Mouse (Mus musculus) CH12.LX (cell line): Measurements from ENCODE around the gene Mcl1. TPM values are rescaled to one million over a fixed set of nuclear protein-coding genes. Genes with fewer than 3 reads are reported as not detected.

Experiments
- DNase-seq: peaks from one replicate; pipeline ENCODE4 v3.0.0-alpha.2; 2013; ENCODE audit errors: extremely low read depth
- H3K27ac ChIP-seq: 2 replicates; pipeline ENCODE4 v1.5.1; 2012; ENCODE audit warnings: low read depth, mild to moderate bottlenecking, control low read depth, moderate library complexity; ENCODE audit not compliant: insufficient read depth
- H3K27me3 ChIP-seq: replicated peaks from 2 replicates; pipeline ENCODE3; 2012; ENCODE audit warnings: inconsistent platforms
- H3K36me3 ChIP-seq, 2 experiments: replicated peaks in 1 of 2; 2 replicates each; pipeline versions ENCODE3 to v1.6.1; 2012; ENCODE audit warnings: inconsistent platforms in 1 of 2, low read length in 1 of 2, mild to moderate bottlenecking in 1 of 2, mixed read lengths in 1 of 2, moderate library complexity in 1 of 2; ENCODE audit not compliant: control insufficient read depth in 1 of 2, insufficient read depth in 1 of 2
- H3K4me1 ChIP-seq, 2 experiments: 2 replicates each; pipeline ENCODE4 v1.6.1; 2012; ENCODE audit warnings: inconsistent platforms in 1 of 2, moderate library complexity in 1 of 2; ENCODE audit not compliant: insufficient read depth in 2 of 2, control insufficient read depth in 1 of 2
- H3K4me2 ChIP-seq: 2 replicates; pipeline ENCODE4 v1.6.1; 2012; ENCODE audit warnings: low read depth, mild to moderate bottlenecking, control low read depth; ENCODE audit not compliant: poor library complexity, insufficient read depth, severe bottlenecking
- H3K4me3 ChIP-seq, 3 experiments: fragments of 150-350 bp in 1 of 3; sonication (generic) in 1 of 3; replicated peaks in 1 of 3; 2 replicates each; pipeline versions ENCODE3 to v1.5.1; 2011 to 2012; ENCODE audit warnings: low read depth in 2 of 3, low read length in 2 of 3, mild to moderate bottlenecking in 2 of 3, moderate library complexity in 2 of 3, control low read depth in 1 of 3, improper control_type of control experiment in 1 of 3, inconsistent platforms in 1 of 3, mixed read lengths in 1 of 3; ENCODE audit not compliant: poor library complexity in 1 of 3
- H3K79me2 ChIP-seq: replicated peaks from 2 replicates; pipeline ENCODE4 v1.6.1; 2012; ENCODE audit warnings: mild to moderate bottlenecking, moderate library complexity; ENCODE audit not compliant: control insufficient read depth, poor library complexity, insufficient read depth, severe bottlenecking; ENCODE audit errors: extremely low read depth
- H3K9ac ChIP-seq: 2 replicates; pipeline ENCODE4 v1.6.1; 2012; ENCODE audit warnings: low read depth, mild to moderate bottlenecking, control low read depth, moderate library complexity; ENCODE audit not compliant: insufficient read depth
- H3K9me3 ChIP-seq: replicated peaks from 2 replicates; pipeline ENCODE3; 2012; ENCODE audit warnings: low read length, inconsistent platforms, mixed read lengths
- BHLHE40 ChIP-seq: IDR thresholded peaks from 2 replicates; pipeline ENCODE4 v1.6.1; 2011; ENCODE audit warnings: mild to moderate bottlenecking, low read depth, low read length, improper control_type of control experiment
- CTCF ChIP-seq, 2 experiments: IDR thresholded peaks in 1 of 2; conservative IDR thresholded peaks in 1 of 2; 2 replicates each; pipeline ENCODE4 v1.5.1; 2011 to 2012; ENCODE audit warnings: low read depth in 2 of 2, low read length in 2 of 2, improper control_type of control experiment in 1 of 2, inconsistent platforms in 1 of 2, mild to moderate bottlenecking in 1 of 2, moderate library complexity in 1 of 2
- ELF1 ChIP-seq: IDR thresholded peaks from 2 replicates; pipeline ENCODE4 v1.6.1; 2014; ENCODE audit warnings: low read depth, mild to moderate bottlenecking, inconsistent platforms, low read length, improper control_type of control experiment
- GABPA ChIP-seq: IDR thresholded peaks from 2 replicates; pipeline ENCODE4 v1.6.1; 2012; ENCODE audit warnings: low read depth, low read length, improper control_type of control experiment, inconsistent platforms; ENCODE audit not compliant: insufficient replicate concordance
- IRF4 ChIP-seq: IDR thresholded peaks from 2 replicates; pipeline ENCODE4 v1.6.1; 2014; ENCODE audit warnings: low read depth, mild to moderate bottlenecking, inconsistent platforms, low read length, improper control_type of control experiment
- JUND ChIP-seq: conservative IDR thresholded peaks from 2 replicates; pipeline ENCODE4 v1.6.1; 2011; ENCODE audit warnings: low read depth, low read length, improper control_type of control experiment
- NELFE ChIP-seq: IDR thresholded peaks from 2 replicates; pipeline ENCODE4 v1.6.1; 2011; ENCODE audit warnings: low read depth, low read length, improper control_type of control experiment
- POLR2A ChIP-seq: IDR thresholded peaks from 2 replicates; pipeline ENCODE4 v1.6.1; 2011; ENCODE audit warnings: low read depth, mild to moderate bottlenecking, improper control_type of control experiment, low read length
- RAD21 ChIP-seq: IDR thresholded peaks from 2 replicates; pipeline ENCODE4 v1.6.1; 2011; ENCODE audit warnings: low read depth, mild to moderate bottlenecking, low read length, improper control_type of control experiment, moderate library complexity
- RCOR1 ChIP-seq: conservative IDR thresholded peaks from 2 replicates; pipeline ENCODE4 v1.6.1; 2012; ENCODE audit warnings: low read depth, mild to moderate bottlenecking, inconsistent platforms, low read length, improper control_type of control experiment
- SMC3 ChIP-seq: IDR thresholded peaks from 2 replicates; pipeline ENCODE4 v1.6.1; 2011; ENCODE audit warnings: low read depth, low read length, improper control_type of control experiment
- USF2 ChIP-seq: conservative IDR thresholded peaks from 2 replicates; pipeline ENCODE4 v1.6.1; 2011; ENCODE audit warnings: low read depth, low read length, improper control_type of control experiment
- ZC3H11A ChIP-seq: IDR thresholded peaks from 2 replicates; pipeline ENCODE4 v1.6.1; 2012; ENCODE audit warnings: low read depth, mild to moderate bottlenecking, inconsistent platforms, low read length, improper control_type of control experiment
- dilution Hi-C: fragments of 300-500 bp; cut with MboI; formaldehyde crosslinking; loops from 2 replicates; pipeline ENCODE4 v1.14.3; 2020; ENCODE audit warnings: low sequenced_read_pairs; ENCODE audit not compliant: extremely low pct_unique_long_range_greater_than_20kb, extremely low pct_ligation_motif_present
- in situ Hi-C: fragments of 300-500 bp; cut with MboI; formaldehyde crosslinking; loops from 3 replicates; pipeline ENCODE4 v1.14.3; 2019; ENCODE audit warnings: low sequenced_read_pairs, low pct_ligation_motif_present, low pct_unique_long_range_greater_than_20kb, mixed read lengths
- polyA plus RNA-seq: library from polyadenylated mRNA; unstranded; fragments of >175 nt; gene quantifications from 2 replicates; pipeline ENCODE4 v1.2.1, GENCODE M21; 2012; ENCODE audit warnings: low read depth; ENCODE audit not compliant: insufficient read length
- total RNA-seq, 2 experiments: library from RNA; depleted of rRNA; stranded (reverse); fragments of 300-350 nt in 1 of 2; fragments of >200 nt in 1 of 2; gene quantifications; 2 replicates each; pipeline ENCODE4 v1.2.3; 2012 to 2014

Mcl1 gene
- total and polyA plus RNA-seq, 3 experiments = 95.9 to 225 (median 188) TPM

- Histone ChIP-seq H3K4me1 (peaks cover 31 to 55% of the 10 kb centered on the region in 2 experiments), H3K36me3 (peaks cover 0 to 6% of the 10 kb centered on the region in 2 experiments), H3K27ac (no peak overlapping the region), H3K4me3 (no peak overlapping the region), H3K9ac (no peak overlapping the region), H3K9me3 (no peaks in the 10 kb centered on the region), H3K27me3 (no peaks in the 10 kb centered on the region), H3K4me2 (no peak overlapping the region), H3K79me2 (no peaks in the 10 kb centered on the region; the same call in 1 of the 2 replicates)
- TF ChIP-seq SMC3 = peak; percentile 73
- TF ChIP-seq POLR2A = no peak
- TF ChIP-seq RAD21 = peak; percentile 54
- no peak for TF ChIP-seq ELF1
- no peak for TF ChIP-seq RCOR1
- no peak for TF ChIP-seq GABPA
- TF ChIP-seq JUND = no peak
- TF ChIP-seq BHLHE40 = peak; percentile 32; the same call in 1 of the 2 replicates
- TF ChIP-seq CTCF (conservative IDR thresholded peaks at IDR 0.05 in 1 of 2, IDR thresholded peaks at IDR 0.05 in 1 of 2; ENCODE audit: low read depth in 2 of 2, low read length in 2 of 2) = peak; percentile 84 to 96
- TF ChIP-seq IRF4 = 0 out of 2 replicates have a peak, but pooled peaks have one; percentile 28
- in situ Hi-C loops (no loop called here), dilution Hi-C loops (no loop called here)
- no peak for DNase-seq
Observed at GRCm38 (mm10) chr3:95676745-95677419, 18.3 kb downstream of the Mcl1 start.

GRCm38 (mm10) chr3:95677420-95678090 lies 19.0 kb downstream of the Mcl1 start:
- Histone ChIP-seq H3K27ac (no peak overlapping the region), H3K79me2 (no peaks in the 10 kb centered on the region; the same call in 1 of the 2 replicates), H3K36me3 (peaks cover 0 to 6% of the 10 kb centered on the region in 2 experiments), H3K9ac (no peak overlapping the region), H3K9me3 (no peaks in the 10 kb centered on the region), H3K4me2 (no peak overlapping the region), H3K4me3 (no peak overlapping the region), H3K27me3 (no peaks in the 10 kb centered on the region)
- in situ Hi-C loops (no loop called here), dilution Hi-C loops (no loop called here)
- DNase-seq = no peak
- TF ChIP-seq USF2 (no peak), NELFE (no peak), ZC3H11A (no peak), BHLHE40 (no peak)
- TF ChIP-seq, all 38 proteins: peak for 0
- H3K4me1 ChIP-seq = peaks cover 24 to 48% of the 10 kb centered on the region in 2 experiments
